Mouse (Mus musculus): ENCODE results near the gene Tmem129. TPM values are rescaled to one million over a fixed set of nuclear protein-coding genes. Genes with fewer than 3 reads are reported as not detected.

Gene Tmem129
- polyA plus RNA-seq, 1 experiment = 28.1 TPM

- Histone ChIP-seq H3K4me3 (ENCODE audit: insufficient read depth, low read length) (no peak overlapping the region), H3K4me1 (ENCODE audit: control insufficient read depth, insufficient read depth, low read length) (no peaks in the 10 kb centered on the region)
- TF ChIP-seq CTCF (IDR thresholded peaks at IDR 0.05; ENCODE audit: borderline replicate concordance, insufficient read depth, low read length) = no peak
These were observed 39.8 kb upstream of the Tmem129 start for GRCm38 (mm10) chr5:33697947-33698512.

GRCm38 (mm10) chr5:33697534-33697933, 39.3 kb upstream of the Tmem129 start:
- no peak overlapping the region for H3K27ac ChIP-seq (ENCODE audit: insufficient read depth, low read length)
- H3K4me1 ChIP-seq (ENCODE audit: control insufficient read depth, insufficient read depth, low read length) = no peaks in the 10 kb centered on the region
- no peak overlapping the region for H3K4me3 ChIP-seq (ENCODE audit: insufficient read depth, low read length)
- TF ChIP-seq CTCF (IDR thresholded peaks at IDR 0.05; ENCODE audit: borderline replicate concordance, insufficient read depth, low read length) = no peak
- TF ChIP-seq POLR2A (IDR thresholded peaks at IDR 0.05; ENCODE audit: low read depth, low read length) = no peak

More at GRCm38 (mm10) chr5:33697947-33698512, 39.8 kb upstream of the Tmem129 start:
- no peak overlapping the region for H3K27ac ChIP-seq (ENCODE audit: insufficient read depth, low read length)

- H3K27ac ChIP-seq (ENCODE audit: insufficient read depth, low read length) = no peak overlapping the region
- no peaks in the 10 kb centered on the region for H3K4me1 ChIP-seq (ENCODE audit: control insufficient read depth, insufficient read depth, low read length)
- TF ChIP-seq CTCF (IDR thresholded peaks at IDR 0.05; ENCODE audit: borderline replicate concordance, insufficient read depth, low read length) = no peak
- no peak for TF ChIP-seq POLR2A (IDR thresholded peaks at IDR 0.05; ENCODE audit: low read depth, low read length)
- no peak overlapping the region for H3K4me3 ChIP-seq (ENCODE audit: insufficient read depth, low read length)
These were observed 38.2 kb upstream of the Tmem129 start for GRCm38 (mm10) chr5:33696430-33696829.

- 0 out of 2 replicates have a peak overlapping the region, but pooled peaks have one; percentile 10 for H3K4me3 ChIP-seq (ENCODE audit: insufficient read depth, low read length)
- no peak overlapping the region for H3K27ac ChIP-seq (ENCODE audit: insufficient read depth, low read length)
- TF ChIP-seq POLR2A (IDR thresholded peaks at IDR 0.05; ENCODE audit: low read depth, low read length) = no peak
- no peak for TF ChIP-seq CTCF (IDR thresholded peaks at IDR 0.05; ENCODE audit: borderline replicate concordance, insufficient read depth, low read length)
- H3K4me1 ChIP-seq (ENCODE audit: control insufficient read depth, insufficient read depth, low read length) = no peaks in the 10 kb centered on the region
These were observed 37.5 kb upstream of the Tmem129 start for GRCm38 (mm10) chr5:33695718-33696121.

- Histone ChIP-seq H3K4me3 (ENCODE audit: insufficient read depth, low read length) (0 out of 2 replicates have a peak overlapping the region, but pooled peaks have one; percentile 10), H3K27ac (ENCODE audit: insufficient read depth, low read length) (no peak overlapping the region), H3K4me1 (ENCODE audit: control insufficient read depth, insufficient read depth, low read length) (no peaks in the 10 kb centered on the region)
- TF ChIP-seq CTCF (IDR thresholded peaks at IDR 0.05; ENCODE audit: borderline replicate concordance, insufficient read depth, low read length) (no peak), POLR2A (IDR thresholded peaks at IDR 0.05; ENCODE audit: low read depth, low read length) (no peak)
These were observed 36.9 kb upstream of the Tmem129 start for GRCm38 (mm10) chr5:33694848-33695717.

GRCm38 (mm10) chr5:33694461-33694847, 36.2 kb upstream of the Tmem129 start:
- no peak for TF ChIP-seq POLR2A (IDR thresholded peaks at IDR 0.05; ENCODE audit: low read depth, low read length)
- no peak for TF ChIP-seq CTCF (IDR thresholded peaks at IDR 0.05; ENCODE audit: borderline replicate concordance, insufficient read depth, low read length)
- Histone ChIP-seq H3K4me1 (ENCODE audit: control insufficient read depth, insufficient read depth, low read length) (no peaks in the 10 kb centered on the region), H3K4me3 (ENCODE audit: insufficient read depth, low read length) (no peak overlapping the region), H3K27ac (ENCODE audit: insufficient read depth, low read length) (no peak overlapping the region)

- no peak for TF ChIP-seq POLR2A (IDR thresholded peaks at IDR 0.05; ENCODE audit: low read depth, low read length)
- no peak for TF ChIP-seq CTCF (IDR thresholded peaks at IDR 0.05; ENCODE audit: borderline replicate concordance, insufficient read depth, low read length)
- Histone ChIP-seq H3K4me1 (ENCODE audit: control insufficient read depth, insufficient read depth, low read length) (no peaks in the 10 kb centered on the region), H3K27ac (ENCODE audit: insufficient read depth, low read length) (no peak overlapping the region), H3K4me3 (ENCODE audit: insufficient read depth, low read length) (no peak overlapping the region)
These were observed 34.2 kb upstream of the Tmem129 start for GRCm38 (mm10) chr5:33692393-33692792.

- TF ChIP-seq POLR2A (IDR thresholded peaks at IDR 0.05; ENCODE audit: low read depth, low read length) = no peak
- Histone ChIP-seq H3K4me3 (ENCODE audit: insufficient read depth, low read length) (no peak overlapping the region), H3K27ac (ENCODE audit: insufficient read depth, low read length) (no peak overlapping the region), H3K4me1 (ENCODE audit: control insufficient read depth, insufficient read depth, low read length) (no peaks in the 10 kb centered on the region)
These were observed 31.8 kb upstream of the Tmem129 start for GRCm38 (mm10) chr5:33689852-33690645.

- Histone ChIP-seq H3K27ac (ENCODE audit: insufficient read depth, low read length) (no peak overlapping the region), H3K4me1 (ENCODE audit: control insufficient read depth, insufficient read depth, low read length) (no peaks in the 10 kb centered on the region), H3K4me3 (ENCODE audit: insufficient read depth, low read length) (no peak overlapping the region)
- TF ChIP-seq POLR2A (IDR thresholded peaks at IDR 0.05; ENCODE audit: low read depth, low read length) = no peak
- no peak for TF ChIP-seq CTCF (IDR thresholded peaks at IDR 0.05; ENCODE audit: borderline replicate concordance, insufficient read depth, low read length)
These were observed 31.1 kb upstream of the Tmem129 start for GRCm38 (mm10) chr5:33689221-33689844.

All from embryonic fibroblast, embryonic 13.5 days (primary cell).